Mouse (Mus musculus): Measurements from ENCODE around the gene Wdfy3.
"Not testable (repeated sequence)": the region's sequence is repeated elsewhere in the genome, so short reads cannot be mapped to it uniquely, and the experiment has no call there.

Gene Wdfy3

GRCm38 (mm10) chr5:101876185-101876584, 193.5 kb downstream of the Wdfy3 start:
- DNase-seq: no peak

DNA sequence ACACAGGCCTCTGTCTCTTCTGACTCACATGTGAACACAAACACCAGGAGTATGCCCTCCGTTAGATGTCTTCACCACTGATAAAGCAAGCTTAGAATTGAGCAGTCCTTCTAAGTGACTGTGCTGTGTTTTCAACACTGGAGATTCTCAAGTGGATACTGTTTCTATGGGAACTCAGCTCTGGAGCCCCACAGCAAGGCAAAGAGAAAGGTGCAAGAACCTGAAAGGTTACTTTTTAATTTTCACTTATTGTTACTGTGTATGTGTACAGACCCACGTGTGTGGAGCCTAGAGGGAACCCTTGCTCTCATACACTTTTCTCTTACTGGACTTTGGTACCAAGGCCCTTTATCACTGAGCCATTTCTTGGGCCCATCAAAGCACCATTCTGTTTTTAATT, 203.0 kb downstream of the Wdfy3 start:
- DNase-seq: no peak

DNA sequence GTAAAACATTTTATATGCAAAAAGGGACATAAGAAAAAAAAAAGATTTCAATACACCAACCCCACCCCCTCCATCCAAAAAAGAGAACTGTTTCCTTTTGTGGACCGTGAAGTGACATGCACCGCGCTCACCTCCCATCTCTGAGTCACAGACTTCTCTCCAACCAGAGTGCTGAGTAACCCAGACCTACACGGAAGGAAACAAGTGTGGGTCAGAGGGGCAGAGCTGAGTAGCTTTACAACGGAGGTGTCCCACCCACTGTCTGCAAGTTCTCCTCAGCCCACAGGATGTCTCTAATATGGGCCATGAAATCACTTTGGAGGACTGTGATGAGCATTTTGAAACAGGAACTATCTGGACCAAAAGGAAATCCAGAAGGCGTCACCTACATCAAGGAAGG, 205.8 kb downstream of the Wdfy3 start:
- no peak for DNase-seq

DNA sequence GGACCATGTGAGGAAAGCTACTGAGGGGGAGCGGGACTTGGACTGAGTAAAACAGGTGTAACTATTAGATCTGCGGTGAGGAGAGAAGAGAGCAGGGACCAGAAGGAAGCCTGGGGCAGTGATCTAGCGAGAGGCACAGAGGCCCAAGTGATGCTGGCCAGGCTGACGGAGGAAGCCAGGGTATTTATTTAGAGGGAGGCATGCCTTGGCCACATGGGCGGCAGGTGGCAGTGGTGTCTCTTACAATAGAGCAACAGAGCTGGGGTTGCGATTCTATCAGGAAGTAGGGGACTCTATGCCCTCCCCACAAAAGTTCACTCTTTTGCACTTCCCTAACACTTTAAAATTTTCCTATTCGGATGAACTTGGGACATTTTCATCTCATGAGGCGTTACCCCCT, 207.1 kb downstream of the Wdfy3 start:
- DNase-seq: no peak

DNA sequence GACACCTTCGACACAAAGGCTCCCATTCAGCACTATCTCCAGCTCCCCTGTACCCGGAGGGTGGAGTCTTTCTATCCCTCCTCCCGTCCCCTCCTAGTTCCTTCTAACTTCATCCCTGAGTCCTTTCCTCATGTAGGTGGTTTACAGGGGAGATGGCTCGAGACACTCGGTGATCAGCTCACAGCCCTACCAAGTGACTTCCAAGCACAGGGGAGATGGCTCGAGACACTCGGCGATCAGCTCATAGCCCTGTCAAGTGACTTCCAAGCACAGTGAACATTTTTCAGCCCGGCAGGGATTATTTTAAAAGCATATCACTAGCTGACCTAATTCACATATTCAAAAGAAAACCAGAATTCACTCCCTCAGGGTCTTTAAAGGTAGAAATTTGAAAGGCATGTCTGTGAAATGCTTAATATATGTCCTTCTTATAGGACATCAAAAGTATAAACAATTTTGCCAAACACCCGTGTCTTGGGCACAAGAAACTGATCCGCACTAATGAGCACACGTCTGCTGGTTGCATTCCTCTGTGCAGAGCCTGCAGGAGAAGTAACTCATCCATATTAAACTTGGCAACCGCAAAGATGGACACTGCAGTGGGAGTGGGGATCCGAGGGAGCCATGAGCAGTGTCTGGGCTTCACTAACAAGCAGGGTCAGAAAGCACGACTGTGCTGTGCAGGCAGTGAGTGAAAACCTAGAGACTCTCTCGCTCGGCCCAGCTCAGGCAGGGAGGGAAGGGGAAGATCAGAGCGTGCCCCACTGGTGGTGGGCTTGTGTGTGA, 207.7 kb downstream of the Wdfy3 start:
- no peak for DNase-seq

DNA sequence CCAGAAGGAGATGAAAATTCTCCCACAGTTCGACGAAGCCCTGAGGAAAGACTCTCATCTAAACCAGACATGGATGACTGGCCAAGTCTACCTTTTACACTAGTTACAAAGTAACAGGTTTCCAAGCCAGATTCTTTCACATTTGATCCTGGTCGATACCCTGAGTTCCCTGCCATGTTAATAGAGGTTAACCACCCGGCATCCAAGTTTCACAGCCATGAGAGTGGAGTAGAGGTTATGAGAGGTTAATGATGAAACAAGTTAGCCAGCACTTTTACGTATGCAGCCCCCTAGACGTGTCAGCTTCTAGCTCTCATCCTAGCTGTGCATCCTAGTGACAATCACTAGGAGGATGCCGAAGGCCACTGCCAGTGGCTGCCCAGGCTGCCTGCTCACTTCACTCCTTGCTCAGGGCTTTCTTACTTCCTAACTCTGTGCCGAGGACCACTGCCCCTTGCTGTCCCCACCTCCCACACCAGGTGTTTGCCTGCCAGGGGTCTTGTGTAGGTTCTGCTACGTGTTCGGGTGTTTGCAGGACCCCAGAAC, 210.8 kb downstream of the Wdfy3 start:
- DNase-seq: no peak

DNA sequence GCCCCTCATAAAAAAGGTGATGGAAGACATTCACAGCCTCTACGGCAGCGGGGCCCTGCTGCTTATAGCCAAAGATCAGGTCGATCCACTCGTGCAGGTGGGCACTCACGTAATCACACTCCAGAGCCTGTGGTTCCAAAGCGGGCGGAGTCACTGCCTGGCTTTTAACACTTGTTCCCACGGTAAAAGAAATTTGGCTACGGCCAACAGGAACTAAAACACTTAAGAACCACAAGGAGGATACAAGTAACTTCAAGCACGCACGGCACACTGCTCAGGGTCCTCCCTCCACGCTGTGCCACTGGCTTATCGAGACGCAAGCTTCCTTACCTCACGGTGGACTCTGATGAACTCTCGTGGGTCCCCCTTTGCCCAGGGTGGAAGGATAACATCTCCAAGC, 214.2 kb downstream of the Wdfy3 start:
- no peak for DNase-seq

GRCm38 (mm10) chr5:101854667-101855066, 215.1 kb downstream of the Wdfy3 start:
- peak; percentile 29 for DNase-seq

DNA sequence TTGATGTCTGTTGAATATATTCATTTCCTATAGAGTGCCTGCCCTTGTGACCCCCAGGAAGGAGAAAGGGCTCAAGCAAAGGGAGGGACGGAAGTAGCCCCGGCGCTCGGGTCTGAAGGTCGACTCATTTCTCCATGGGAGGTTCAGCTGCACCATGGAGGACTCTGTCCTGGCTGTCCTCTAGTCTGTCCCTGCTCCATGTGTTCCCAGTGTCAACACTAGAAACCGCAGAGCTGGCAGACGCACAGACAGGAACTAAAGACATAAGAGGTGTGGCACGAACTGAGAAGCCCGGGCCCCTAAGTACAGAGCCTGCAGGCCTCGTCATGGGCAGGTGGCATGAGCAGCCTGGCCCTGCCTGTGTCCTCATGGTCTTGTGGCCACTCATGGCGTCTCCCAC, 215.6 kb downstream of the Wdfy3 start:
- DNase-seq: no peak

- no peak for DNase-seq
These were observed 217.5 kb downstream of the Wdfy3 start for GRCm38 (mm10) chr5:101852116-101852680.

DNA sequence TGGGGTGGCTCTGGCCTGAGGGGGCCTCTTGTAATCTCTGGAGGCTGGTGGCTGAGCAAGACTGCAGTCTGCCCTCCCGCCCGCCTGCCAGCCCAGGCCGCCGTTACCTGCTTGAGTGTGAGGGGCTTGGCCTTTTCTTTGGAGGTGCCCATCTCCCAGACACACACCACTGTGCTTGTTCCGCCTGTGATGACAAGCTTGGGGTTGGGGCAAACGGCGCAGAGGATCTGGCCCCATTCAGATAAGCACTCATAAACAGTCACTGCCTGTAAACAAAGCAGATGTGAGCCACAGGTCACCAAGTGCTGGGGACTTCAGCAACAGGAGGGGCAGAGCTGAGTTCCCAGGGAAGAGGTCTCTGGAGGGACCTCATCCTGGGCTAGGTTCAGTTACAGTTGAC, 218.6 kb downstream of the Wdfy3 start:
- peak; percentile 24 for DNase-seq

DNA sequence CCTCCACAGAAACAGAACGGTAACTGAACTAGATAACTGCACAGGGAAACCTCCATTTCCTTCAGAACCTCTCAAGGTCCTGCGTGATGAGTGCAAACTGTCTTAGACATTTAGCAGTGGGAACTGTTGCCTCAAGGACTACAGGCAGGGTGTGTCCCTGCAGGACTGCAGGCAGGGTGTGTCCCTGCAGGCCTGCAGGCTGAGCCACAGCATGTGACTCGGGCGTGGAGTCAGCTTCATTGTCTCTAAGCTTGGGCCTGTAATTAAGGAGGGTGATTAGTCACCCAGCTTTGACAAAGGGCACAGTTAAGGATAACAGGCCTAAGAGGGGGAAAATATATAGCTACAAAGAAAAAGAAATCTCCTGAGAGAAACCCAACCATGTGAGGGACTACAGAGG, 222.0 kb downstream of the Wdfy3 start:
- peak; percentile 33 for DNase-seq

DNA sequence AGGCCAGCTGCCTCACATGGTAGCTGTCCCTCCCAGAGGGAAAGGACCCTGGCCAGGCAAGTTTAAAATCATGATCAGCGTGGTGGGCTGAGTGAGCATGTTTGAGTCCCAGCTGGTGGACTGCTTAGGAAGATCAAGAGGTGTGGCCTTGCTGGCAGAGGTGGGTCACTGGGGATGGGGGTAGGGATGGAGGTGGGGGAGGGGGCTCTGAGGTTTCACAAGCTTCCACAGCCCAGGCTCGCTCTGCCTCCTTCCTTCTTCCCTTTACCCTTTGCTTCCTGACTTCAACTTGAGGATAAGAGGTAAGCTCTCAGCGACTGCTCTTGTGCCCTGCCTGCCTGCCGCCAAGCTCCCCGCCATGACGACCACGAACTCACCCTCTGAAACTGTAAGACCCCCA, 222.4 kb downstream of the Wdfy3 start:
- no peak for DNase-seq

DNA sequence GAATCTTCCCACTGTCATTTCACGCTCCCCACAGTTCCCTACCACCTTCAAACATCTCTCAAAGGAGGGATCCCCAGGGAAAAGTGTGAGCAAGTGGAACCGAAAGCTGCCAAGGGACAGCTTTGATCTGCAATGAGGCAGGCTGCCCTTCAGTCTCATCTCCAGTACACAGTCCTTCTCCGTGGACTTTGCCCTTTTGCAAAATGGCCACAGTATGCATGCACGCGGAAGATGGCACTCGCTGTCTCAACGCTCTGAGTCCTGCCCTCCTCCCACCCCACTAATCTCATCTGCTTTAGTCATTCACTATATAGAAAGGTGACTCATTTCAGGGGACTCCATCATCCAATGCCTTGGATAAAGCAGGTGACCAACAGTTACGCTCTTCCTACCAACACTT, 223.8 kb downstream of the Wdfy3 start:
- DNase-seq: no peak

DNA sequence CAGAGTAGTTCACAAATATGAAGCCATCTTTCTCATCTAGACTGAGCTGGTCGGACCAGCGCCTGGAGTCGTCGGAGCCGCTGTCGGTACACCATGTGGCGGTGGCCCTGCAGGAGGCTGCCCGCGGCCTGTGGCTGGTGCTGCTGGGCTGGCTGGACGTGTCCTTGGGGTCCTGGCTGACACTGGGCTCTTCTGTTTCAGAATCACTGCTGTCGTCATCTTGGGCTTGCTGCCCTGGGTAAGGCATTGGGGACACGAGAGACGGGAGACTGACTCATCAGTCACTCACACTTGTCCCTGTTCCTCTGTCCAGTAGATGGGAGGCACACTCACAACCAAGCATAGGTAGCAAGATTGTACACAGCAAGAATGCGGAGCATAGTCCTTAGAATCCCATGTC, 224.7 kb downstream of the Wdfy3 start:
- DNase-seq: no peak

DNA sequence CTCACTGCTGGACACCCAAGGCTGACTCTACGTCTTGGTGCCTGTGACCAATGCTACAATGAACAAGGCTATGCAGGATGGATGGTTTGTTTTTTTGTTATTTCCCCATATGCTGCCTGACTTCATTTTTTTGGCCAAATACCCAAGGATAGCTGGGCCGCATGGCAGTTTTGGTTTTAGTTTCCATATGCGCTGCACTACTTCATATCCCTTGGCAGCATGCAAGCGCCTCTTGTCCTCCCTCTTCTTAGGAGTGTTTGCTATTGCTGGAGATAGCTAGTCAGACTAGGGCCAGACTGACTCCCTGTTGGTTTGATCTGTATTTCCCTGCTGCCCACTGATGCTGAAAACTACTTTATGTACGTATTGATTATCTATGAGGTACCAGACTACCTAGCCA, 229.2 kb downstream of the Wdfy3 start:
- DNase-seq: no peak

DNA sequence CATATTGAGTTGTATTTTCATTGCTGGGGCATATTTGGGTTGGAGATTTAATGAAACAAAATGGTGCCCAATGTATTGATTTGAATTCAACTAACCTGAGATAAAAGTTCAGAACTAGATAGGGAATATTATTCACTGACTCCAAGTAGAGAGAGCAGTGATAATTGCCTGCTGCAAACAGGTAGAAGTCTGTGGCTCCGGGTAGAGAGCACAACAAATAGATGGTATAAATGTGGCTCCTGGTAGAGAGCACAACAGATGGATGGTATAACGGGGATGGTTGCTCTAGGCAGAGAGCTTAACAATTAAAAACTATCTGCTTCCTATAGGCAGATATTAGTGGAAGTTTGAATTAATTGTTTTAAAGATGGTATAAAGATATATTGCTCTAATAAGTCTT, 232.1 kb downstream of the Wdfy3 start:
- DNase-seq: not testable (repeated sequence)

GRCm38 (mm10) chr5:101836221-101836620, 233.5 kb downstream of the Wdfy3 start:
- DNase-seq: no peak

DNA sequence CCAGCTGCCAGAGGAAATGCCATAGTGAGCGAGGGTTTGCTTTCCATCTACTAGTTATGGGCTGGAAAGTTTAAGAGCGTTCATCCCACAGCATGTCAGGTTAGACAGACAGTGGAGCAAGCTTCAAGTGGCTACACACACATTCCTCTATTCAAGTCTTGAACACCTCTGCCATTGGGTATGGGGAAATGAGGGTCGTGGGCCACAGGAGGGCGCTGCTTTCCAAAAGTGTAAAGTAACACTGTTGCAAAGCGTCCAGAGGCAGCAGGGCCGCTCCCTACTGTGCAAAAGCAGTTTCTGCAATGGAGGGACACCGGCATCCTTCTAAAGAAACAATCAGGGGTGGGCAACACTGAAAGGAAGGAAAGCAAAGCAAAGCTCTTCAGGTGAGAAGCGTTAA, 235.8 kb downstream of the Wdfy3 start:
- peak; percentile 23 for DNase-seq

- no peak for DNase-seq
These were observed 236.7 kb downstream of the Wdfy3 start for GRCm38 (mm10) chr5:101832991-101833390.

GRCm38 (mm10) chr5:101832042-101832441, 237.7 kb downstream of the Wdfy3 start:
- DNase-seq: no peak

- no peak for DNase-seq
These were observed 239.5 kb downstream of the Wdfy3 start for GRCm38 (mm10) chr5:101830180-101830579.

DNA sequence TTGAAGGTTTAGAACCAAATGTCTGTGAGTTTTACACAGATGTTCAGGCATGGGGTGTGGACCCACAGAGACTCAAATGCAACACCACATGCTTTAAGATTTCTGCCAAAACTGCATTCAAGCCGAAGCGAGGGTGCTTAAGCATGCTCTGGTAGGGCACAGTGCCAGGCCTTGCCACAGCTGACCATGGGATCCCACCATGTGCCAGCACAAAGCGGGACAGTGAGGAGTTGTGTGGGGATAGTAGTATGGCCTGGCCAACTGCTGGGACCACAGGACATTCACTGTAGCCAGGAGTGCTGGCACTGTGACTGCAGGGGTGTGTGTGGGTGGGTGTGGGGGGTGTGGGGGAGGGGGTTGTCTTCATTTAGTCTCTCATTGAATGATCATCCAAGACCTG, 240.8 kb downstream of the Wdfy3 start:
- DNase-seq: no peak

GRCm38 (mm10) chr5:101827477-101827876, 242.2 kb downstream of the Wdfy3 start:
- no peak for DNase-seq

GRCm38 (mm10) chr5:101826531-101826970, 243.2 kb downstream of the Wdfy3 start:
- DNase-seq: peak; percentile 82
